Mouse (Mus musculus): ENCODE data around the gene Atg14. TPM values are rescaled to one million over a fixed set of nuclear protein-coding genes. Genes with fewer than 3 reads are reported as not detected.

Gene Atg14
- polyA plus RNA-seq, 1 experiment: 8.5 TPM

DNA sequence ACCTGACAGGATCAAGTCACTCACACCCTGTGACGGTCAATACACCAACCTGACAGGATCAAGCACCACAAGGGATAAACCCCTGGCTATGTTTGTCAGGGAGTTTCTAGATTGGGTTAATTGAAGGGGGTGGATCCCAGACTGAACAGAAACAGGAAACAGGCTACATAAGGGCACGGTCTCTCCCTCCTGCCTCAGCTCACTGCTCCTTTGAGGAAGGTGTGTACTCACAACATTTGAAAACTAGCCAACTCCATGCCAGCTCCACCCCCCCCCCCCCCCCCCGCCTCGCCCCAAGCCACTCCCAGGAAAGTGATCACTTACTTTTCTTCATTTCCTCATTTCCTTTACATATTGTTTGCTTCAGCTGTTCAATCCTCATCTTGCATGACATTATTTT, 16.2 kb downstream of the Atg14 start:
- H3K36me3 ChIP-seq (ENCODE audit: control insufficient read depth, insufficient read depth, low read length): peaks cover 3% of the 10 kb centered on the region; the same call in 1 of the 2 replicates
- no peak overlapping the region for H3K27ac ChIP-seq (ENCODE audit: control insufficient read depth, insufficient read depth, low read length)
- TF ChIP-seq CTCF (IDR thresholded peaks at IDR 0.05; ENCODE audit: borderline replicate concordance, control insufficient read depth, extremely low read depth, insufficient read depth, low read length, poor library complexity): no peak
- TF ChIP-seq POLR2A (IDR thresholded peaks at IDR 0.05; ENCODE audit: control insufficient read depth, extremely low read depth, insufficient read depth, low read length, poor library complexity): no peak
- no peaks in the 10 kb centered on the region for H3K27me3 ChIP-seq (ENCODE audit: control insufficient read depth, insufficient read depth, low read length)
- WGBS: 83% methylated on average over 4 of the region's 4 CpGs
- H3K4me3 ChIP-seq (ENCODE audit: control insufficient read depth, insufficient read depth, low read length): no peak overlapping the region
- no peak for DNase-seq
- no peaks in the 10 kb centered on the region for H3K4me1 ChIP-seq (replicated peaks; ENCODE audit: control insufficient read depth, insufficient read depth, low read length)

DNA sequence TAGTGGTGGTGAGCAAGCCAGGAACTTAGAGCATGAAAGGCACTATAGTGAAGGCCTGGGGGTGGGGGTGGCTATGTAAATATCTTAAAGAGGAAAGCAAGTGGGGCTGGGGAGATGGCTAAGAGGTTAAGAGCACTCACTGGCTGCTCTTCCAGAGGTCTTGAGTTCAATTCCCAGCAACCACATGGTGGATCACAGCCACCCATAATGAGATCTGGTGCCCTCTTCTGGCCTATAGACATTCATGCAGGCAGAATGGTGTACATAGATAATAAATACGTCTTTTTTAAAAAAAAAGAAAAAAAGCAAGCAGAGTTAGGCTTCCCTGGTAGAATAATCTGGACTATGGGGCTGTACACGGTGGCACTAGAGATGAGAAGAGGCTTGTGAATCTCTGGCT, 17.1 kb downstream of the Atg14 start:
- no peak for DNase-seq
- H3K4me3 ChIP-seq (ENCODE audit: control insufficient read depth, insufficient read depth, low read length): no peak overlapping the region
- no peaks in the 10 kb centered on the region for H3K4me1 ChIP-seq (replicated peaks; ENCODE audit: control insufficient read depth, insufficient read depth, low read length)
- TF ChIP-seq CTCF (IDR thresholded peaks at IDR 0.05; ENCODE audit: borderline replicate concordance, control insufficient read depth, extremely low read depth, insufficient read depth, low read length, poor library complexity) (no peak), POLR2A (IDR thresholded peaks at IDR 0.05; ENCODE audit: control insufficient read depth, extremely low read depth, insufficient read depth, low read length, poor library complexity) (no peak)
- H3K27ac ChIP-seq (ENCODE audit: control insufficient read depth, insufficient read depth, low read length): no peak overlapping the region
- H3K27me3 ChIP-seq (ENCODE audit: control insufficient read depth, insufficient read depth, low read length): no peaks in the 10 kb centered on the region
- peaks cover 7% of the 10 kb centered on the region for H3K36me3 ChIP-seq (ENCODE audit: control insufficient read depth, insufficient read depth, low read length)
- 95% methylated on average over 2 of the region's 2 CpGs for WGBS

DNA sequence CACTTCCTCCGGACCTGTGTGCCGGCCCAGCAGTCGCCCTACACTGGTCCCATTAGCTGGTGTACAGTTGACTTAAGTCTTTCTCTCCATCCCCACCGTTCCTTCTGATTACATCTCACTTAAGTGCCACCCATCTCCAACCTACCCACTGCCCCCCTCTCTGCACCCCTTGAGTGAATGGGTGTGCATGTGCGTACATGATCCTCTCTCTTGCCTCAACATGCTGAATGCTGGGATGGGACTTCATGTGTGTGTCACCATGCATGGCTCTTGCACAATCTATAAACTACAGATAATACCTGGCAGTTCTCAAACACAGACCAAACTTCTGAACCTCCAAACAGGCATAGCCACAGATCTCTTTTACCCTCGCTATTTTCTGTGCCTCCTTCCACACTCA, 18.8 kb downstream of the Atg14 start:
- Histone ChIP-seq H3K27ac (ENCODE audit: control insufficient read depth, insufficient read depth, low read length) (no peak overlapping the region), H3K27me3 (ENCODE audit: control insufficient read depth, insufficient read depth, low read length) (no peaks in the 10 kb centered on the region), H3K4me3 (ENCODE audit: control insufficient read depth, insufficient read depth, low read length) (no peak overlapping the region), H3K4me1 (replicated peaks; ENCODE audit: control insufficient read depth, insufficient read depth, low read length) (no peaks in the 10 kb centered on the region), H3K36me3 (ENCODE audit: control insufficient read depth, insufficient read depth, low read length) (peaks cover 19% of the 10 kb centered on the region)
- 97% methylated on average over 6 of the region's 6 CpGs for WGBS
- no peak for TF ChIP-seq POLR2A (IDR thresholded peaks at IDR 0.05; ENCODE audit: control insufficient read depth, extremely low read depth, insufficient read depth, low read length, poor library complexity)
- TF ChIP-seq CTCF (IDR thresholded peaks at IDR 0.05; ENCODE audit: borderline replicate concordance, control insufficient read depth, extremely low read depth, insufficient read depth, low read length, poor library complexity): no peak
- DNase-seq: no peak

DNA sequence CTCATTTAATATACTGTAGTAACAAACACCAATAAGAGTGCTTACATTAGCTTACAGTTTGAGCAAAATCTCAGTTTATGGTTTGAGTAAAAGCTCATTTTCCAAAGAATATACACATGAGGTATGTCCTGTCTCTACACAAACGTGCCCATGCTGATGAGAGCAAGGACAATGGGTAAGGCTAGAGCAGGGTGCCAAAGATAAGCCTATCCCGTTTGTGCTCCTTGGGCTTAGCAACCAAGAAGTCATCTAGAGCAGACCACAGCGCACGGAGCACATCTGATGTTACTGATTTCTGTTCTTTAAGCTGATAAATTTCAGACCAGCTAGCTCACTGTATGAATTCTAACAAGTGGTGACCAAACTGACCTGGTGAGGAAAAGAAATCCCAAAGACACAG, 25.6 kb downstream of the Atg14 start:
- DNase-seq: no peak
- peaks cover 30% of the 10 kb centered on the region for H3K36me3 ChIP-seq (ENCODE audit: control insufficient read depth, insufficient read depth, low read length)
- no peak overlapping the region for H3K27ac ChIP-seq (ENCODE audit: control insufficient read depth, insufficient read depth, low read length)
- TF ChIP-seq POLR2A (IDR thresholded peaks at IDR 0.05; ENCODE audit: control insufficient read depth, extremely low read depth, insufficient read depth, low read length, poor library complexity): no peak
- no peak for TF ChIP-seq CTCF (IDR thresholded peaks at IDR 0.05; ENCODE audit: borderline replicate concordance, control insufficient read depth, extremely low read depth, insufficient read depth, low read length, poor library complexity)
- no peaks in the 10 kb centered on the region for H3K27me3 ChIP-seq (ENCODE audit: control insufficient read depth, insufficient read depth, low read length)
- H3K4me3 ChIP-seq (ENCODE audit: control insufficient read depth, insufficient read depth, low read length): no peak overlapping the region
- WGBS: 97% methylated on average over 4 of the region's 4 CpGs
- H3K4me1 ChIP-seq (replicated peaks; ENCODE audit: control insufficient read depth, insufficient read depth, low read length): no peaks in the 10 kb centered on the region

DNA sequence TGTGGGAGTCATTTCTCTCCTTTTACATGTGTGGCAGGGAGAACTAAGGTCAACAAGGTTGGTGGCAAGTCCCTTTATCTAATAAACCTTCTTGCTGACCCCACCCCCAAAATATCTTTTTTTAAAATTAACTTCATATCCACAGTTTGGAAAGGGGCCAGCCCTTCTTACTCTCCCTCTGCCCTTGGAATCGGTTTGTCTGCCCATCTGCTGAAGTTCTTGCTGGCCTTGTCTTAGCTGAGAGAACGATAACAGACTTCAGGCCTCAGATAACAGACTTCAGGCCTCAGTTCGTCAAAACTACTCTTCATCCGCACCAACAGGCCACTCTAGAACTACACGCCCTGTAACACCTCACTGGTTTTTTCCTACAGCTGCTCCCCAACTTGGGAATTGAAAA, 26.2 kb downstream of the Atg14 start:
- Histone ChIP-seq H3K27ac (ENCODE audit: control insufficient read depth, insufficient read depth, low read length) (no peak overlapping the region), H3K4me1 (replicated peaks; ENCODE audit: control insufficient read depth, insufficient read depth, low read length) (no peaks in the 10 kb centered on the region), H3K36me3 (ENCODE audit: control insufficient read depth, insufficient read depth, low read length) (peaks cover 30% of the 10 kb centered on the region), H3K27me3 (ENCODE audit: control insufficient read depth, insufficient read depth, low read length) (no peaks in the 10 kb centered on the region), H3K4me3 (ENCODE audit: control insufficient read depth, insufficient read depth, low read length) (no peak overlapping the region)
- DNase-seq: no peak
- no peak for TF ChIP-seq POLR2A (IDR thresholded peaks at IDR 0.05; ENCODE audit: control insufficient read depth, extremely low read depth, insufficient read depth, low read length, poor library complexity)
- no peak for TF ChIP-seq CTCF (IDR thresholded peaks at IDR 0.05; ENCODE audit: borderline replicate concordance, control insufficient read depth, extremely low read depth, insufficient read depth, low read length, poor library complexity)
- 96% methylated on average over 5 of the region's 5 CpGs for WGBS

DNA sequence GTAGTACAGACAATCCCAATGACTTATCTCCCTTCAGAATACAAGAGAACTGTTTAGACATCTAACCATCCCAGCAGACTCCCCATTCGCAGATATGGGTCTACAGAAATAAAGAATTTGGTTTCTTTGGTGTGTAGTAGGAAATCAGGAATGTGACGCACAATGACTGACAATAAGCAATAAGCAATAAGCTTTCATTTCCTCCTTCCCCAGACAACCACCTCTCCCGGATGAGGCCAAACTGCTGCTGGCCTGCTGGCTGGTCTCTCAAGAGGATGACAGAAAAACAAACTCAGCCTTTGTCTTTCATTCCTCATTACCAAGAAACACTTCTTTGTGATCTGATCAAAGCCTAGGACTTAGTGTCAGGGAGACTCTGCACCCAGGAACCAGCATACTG, 28.2 kb downstream of the Atg14 start:
- no peak for DNase-seq
- TF ChIP-seq POLR2A (IDR thresholded peaks at IDR 0.05; ENCODE audit: control insufficient read depth, extremely low read depth, insufficient read depth, low read length, poor library complexity): no peak
- TF ChIP-seq CTCF (IDR thresholded peaks at IDR 0.05; ENCODE audit: borderline replicate concordance, control insufficient read depth, extremely low read depth, insufficient read depth, low read length, poor library complexity): no peak
- H3K27ac ChIP-seq (ENCODE audit: control insufficient read depth, insufficient read depth, low read length): no peak overlapping the region
- H3K4me3 ChIP-seq (ENCODE audit: control insufficient read depth, insufficient read depth, low read length): no peak overlapping the region
- H3K4me1 ChIP-seq (replicated peaks; ENCODE audit: control insufficient read depth, insufficient read depth, low read length): no peaks in the 10 kb centered on the region
- 85% methylated on average over 3 of the region's 3 CpGs for WGBS
- no peaks in the 10 kb centered on the region for H3K27me3 ChIP-seq (ENCODE audit: control insufficient read depth, insufficient read depth, low read length)
- H3K36me3 ChIP-seq (ENCODE audit: control insufficient read depth, insufficient read depth, low read length): peaks cover 20% of the 10 kb centered on the region

DNA sequence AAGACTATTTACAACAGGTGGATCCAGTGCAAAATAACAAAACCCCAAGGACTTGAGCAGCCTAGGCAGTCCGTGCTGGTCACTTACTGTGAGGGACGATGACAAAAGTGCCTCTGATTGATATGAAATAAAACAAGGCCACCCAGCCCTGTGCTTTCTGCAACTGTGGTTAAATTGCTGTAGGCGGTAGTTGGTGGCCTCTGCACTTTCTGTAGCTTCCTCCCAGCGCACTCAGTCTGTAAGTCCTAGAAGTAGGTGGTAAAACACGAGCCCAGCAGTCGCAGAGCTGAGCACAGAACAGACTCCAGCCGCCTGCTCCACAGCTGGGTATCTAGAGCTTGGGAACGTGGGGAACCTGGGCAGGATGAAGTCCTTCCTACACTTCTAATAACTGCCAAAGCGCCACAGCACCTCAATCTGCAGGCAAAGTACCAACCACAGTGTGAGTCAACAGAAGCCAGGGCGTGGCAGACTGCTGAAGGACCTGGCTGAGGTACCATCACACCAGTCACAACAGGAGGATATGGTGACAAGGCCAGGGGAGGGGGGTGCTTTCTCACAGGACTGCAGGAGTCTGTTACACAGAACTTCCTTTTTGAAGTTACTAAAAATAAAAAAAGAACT, 29.0 kb downstream of the Atg14 start:
- no peak for DNase-seq
- Histone ChIP-seq H3K27me3 (ENCODE audit: control insufficient read depth, insufficient read depth, low read length) (no peaks in the 10 kb centered on the region), H3K27ac (ENCODE audit: control insufficient read depth, insufficient read depth, low read length) (no peak overlapping the region), H3K36me3 (ENCODE audit: control insufficient read depth, insufficient read depth, low read length) (peaks cover 12% of the 10 kb centered on the region), H3K4me3 (ENCODE audit: control insufficient read depth, insufficient read depth, low read length) (no peak overlapping the region), H3K4me1 (replicated peaks; ENCODE audit: control insufficient read depth, insufficient read depth, low read length) (no peaks in the 10 kb centered on the region)
- TF ChIP-seq CTCF (IDR thresholded peaks at IDR 0.05; ENCODE audit: borderline replicate concordance, control insufficient read depth, extremely low read depth, insufficient read depth, low read length, poor library complexity) (no peak), POLR2A (IDR thresholded peaks at IDR 0.05; ENCODE audit: control insufficient read depth, extremely low read depth, insufficient read depth, low read length, poor library complexity) (no peak)
- WGBS: 45% methylated on average over 10 of the region's 10 CpGs
